Mouse (Mus musculus) MN1 (cell line): ENCODE measurements at regions not wholly inside any gene's neighbourhood (a gene's known extent, or its start where the extent isn't known, plus 50 kb on each side); places are given as distances from the start of the nearest gene placed in this dataset.

Experiments
- DNase-seq: peaks from one replicate; pipeline ENCODE4 v3.0.0-alpha.2; 2016; ENCODE audit warnings: low spot score

DNA sequence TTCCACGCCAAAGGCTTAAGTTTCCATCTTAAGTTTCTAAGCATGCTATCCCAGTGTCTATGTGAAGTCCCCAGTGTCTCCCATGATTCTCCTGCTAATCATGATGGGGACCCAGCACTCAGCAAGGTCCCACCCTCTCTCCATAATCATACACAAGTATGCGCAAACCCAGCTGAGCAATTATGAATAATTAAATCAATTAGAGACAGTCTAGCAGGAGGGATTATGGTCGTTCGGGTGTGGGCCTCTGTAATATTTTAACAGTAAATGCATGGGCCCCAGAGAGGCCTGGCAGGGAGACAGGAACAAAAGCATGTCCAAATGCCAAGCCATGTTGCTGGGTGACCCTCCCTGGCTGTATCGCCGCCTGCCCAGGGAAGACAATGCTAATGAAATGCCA, 73.1 kb upstream of the Msx1 start:
- DNase-seq, result no peak

GRCm38 (mm10) chr5:37895441-37896336, 71.3 kb upstream of the Msx1 start:
- DNase-seq, result no peak

- DNase-seq, result peak; percentile 52
Observed at GRCm38 (mm10) chr5:37893639-37894550, 69.5 kb upstream of the Msx1 start.

GRCm38 (mm10) chr5:37890641-37891040, 66.3 kb upstream of the Msx1 start:
- no peak for DNase-seq

- DNase-seq, result no peak
Observed at GRCm38 (mm10) chr5:37879668-37880380, 55.4 kb upstream of the Msx1 start.

GRCm38 (mm10) chr5:37876240-37876639, 51.9 kb upstream of the Msx1 start:
- DNase-seq, result no peak

- no peak for DNase-seq
Observed at GRCm38 (mm10) chr5:37875452-37875851, 51.1 kb upstream of the Msx1 start.

- DNase-seq, result no peak
Observed at GRCm38 (mm10) chr5:37874784-37875281, 50.5 kb upstream of the Msx1 start.
